Mouse (Mus musculus): Measurements from ENCODE around the gene Masp2. TPM values are rescaled to one million over a fixed set of nuclear protein-coding genes. Genes with fewer than 3 reads are reported as not detected.
A peak's percentile ranks its signal among the peaks of the same experiment; 100 is the strongest.

Masp2 gene
- polyA plus RNA-seq (2012; rRNA removed) = 0.25 TPM in 1 of 2 replicates, not detected in the other

GRCm38 (mm10) chr4:148602357-148603120, at the start of gene Masp2:
Gene Masp2 (plus strand): TSS chr4:148602554.
- H3K4me1 ChIP-seq (ENCODE audit: control insufficient read depth, insufficient read depth, low read length) = no peaks in the 10 kb centered on the region
- TF ChIP-seq POLR2A (IDR thresholded peaks at IDR 0.05; ENCODE audit: control insufficient read depth, low read depth, low read length) (no peak), CTCF (IDR thresholded peaks at IDR 0.05; ENCODE audit: control insufficient read depth, insufficient read depth, insufficient replicate concordance, low read depth, low read length) (no peak)
- H3K27ac ChIP-seq (ENCODE audit: control insufficient read depth, insufficient read depth, low read depth, low read length) = no peak within 1 kb of the TSS
- H3K27me3 ChIP-seq (ENCODE audit: control insufficient read depth, insufficient read depth, low read length) = no peaks in the 10 kb centered on the region
- H3K4me3 ChIP-seq (ENCODE audit: control insufficient read depth, low read depth, low read length) = no peak within 1 kb of the TSS
- no peaks in the 10 kb centered on the region for H3K36me3 ChIP-seq (ENCODE audit: control insufficient read depth, insufficient read depth, low read length)

DNA sequence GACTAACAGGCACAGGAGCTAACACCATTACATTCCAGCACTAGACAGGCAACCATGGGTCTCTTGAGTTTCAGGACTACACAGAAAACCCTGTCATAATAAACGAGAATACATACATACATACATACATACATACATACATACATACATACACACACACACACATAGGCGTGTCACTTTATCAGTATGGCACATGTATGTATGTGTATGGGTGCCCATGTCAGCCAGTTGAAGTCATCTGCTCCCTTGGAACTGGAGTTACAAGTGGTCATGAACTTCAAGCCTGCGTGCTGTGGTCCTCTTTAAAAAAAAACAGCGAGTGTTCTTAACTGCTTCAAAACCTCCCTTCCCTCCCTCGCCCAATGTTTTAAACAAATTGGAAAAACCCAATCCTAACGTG, 44.6 kb upstream of the Masp2 start:
- H3K36me3 ChIP-seq (ENCODE audit: control insufficient read depth, insufficient read depth, low read length) = peaks cover 3% of the 10 kb centered on the region
- H3K4me1 ChIP-seq (ENCODE audit: control insufficient read depth, insufficient read depth, low read length) = peaks cover 2% of the 10 kb centered on the region
- peak overlapping the region; percentile 100 for H3K4me3 ChIP-seq (ENCODE audit: control insufficient read depth, low read depth, low read length)
- H3K27ac ChIP-seq (ENCODE audit: control insufficient read depth, insufficient read depth, low read depth, low read length) = peak overlapping the region; percentile 94
- no peaks in the 10 kb centered on the region for H3K27me3 ChIP-seq (ENCODE audit: control insufficient read depth, insufficient read depth, low read length)
- TF ChIP-seq POLR2A (IDR thresholded peaks at IDR 0.05; ENCODE audit: control insufficient read depth, low read depth, low read length) (no peak), CTCF (IDR thresholded peaks at IDR 0.05; ENCODE audit: control insufficient read depth, insufficient read depth, insufficient replicate concordance, low read depth, low read length) (no peak)

DNA sequence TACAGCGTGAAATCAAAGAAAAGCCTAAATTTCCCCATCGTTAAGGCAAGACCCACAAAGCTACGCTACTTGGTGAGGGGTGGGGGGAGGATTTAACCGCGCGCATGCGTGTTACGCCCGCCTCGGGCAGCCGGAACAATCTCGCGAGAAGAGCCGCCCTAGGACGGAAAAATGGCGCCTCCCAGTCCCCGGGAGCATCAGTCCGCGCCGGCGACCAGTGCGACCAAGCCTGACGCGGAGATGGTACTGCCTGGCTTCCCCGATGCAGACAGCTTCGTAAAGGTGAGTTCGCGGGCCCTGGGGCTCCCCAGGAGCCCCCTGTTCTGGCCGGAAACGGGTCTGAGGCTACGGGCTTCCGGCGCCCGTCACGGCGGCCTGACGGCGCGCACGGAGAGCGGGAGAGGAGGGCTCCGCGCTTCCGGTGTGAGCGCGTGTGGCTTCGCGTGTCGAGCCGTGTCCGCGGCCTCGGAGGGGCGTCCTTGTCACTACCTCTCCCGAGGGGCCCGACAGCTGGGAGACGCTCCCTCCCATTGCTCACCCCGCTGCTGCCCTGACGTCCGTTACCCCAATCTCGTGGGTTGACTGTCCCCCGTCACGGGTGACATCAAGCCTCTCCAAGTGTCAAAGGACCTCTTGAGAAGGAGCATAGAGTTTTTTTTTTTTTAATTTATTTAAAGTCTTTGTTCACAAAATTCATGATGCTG, 43.9 kb upstream of the Masp2 start, which contains the start of gene Exosc10:
TSS of gene Exosc10 (plus strand) at position 133 of the 704 bp plus-strand sequence.
- Histone ChIP-seq H3K36me3 (ENCODE audit: control insufficient read depth, insufficient read depth, low read length) (peaks cover 4% of the 10 kb centered on the region), H3K4me1 (ENCODE audit: control insufficient read depth, insufficient read depth, low read length) (peaks cover 2% of the 10 kb centered on the region), H3K27me3 (ENCODE audit: control insufficient read depth, insufficient read depth, low read length) (no peaks in the 10 kb centered on the region), H3K4me3 (ENCODE audit: control insufficient read depth, low read depth, low read length) (peak within 1 kb of the TSS; percentile 100), H3K27ac (ENCODE audit: control insufficient read depth, insufficient read depth, low read depth, low read length) (peak within 1 kb of the TSS; percentile 94)
- TF ChIP-seq CTCF (IDR thresholded peaks at IDR 0.05; ENCODE audit: control insufficient read depth, insufficient read depth, insufficient replicate concordance, low read depth, low read length) = no peak
- TF ChIP-seq POLR2A (IDR thresholded peaks at IDR 0.05; ENCODE audit: control insufficient read depth, low read depth, low read length) = peak; percentile 68

DNA sequence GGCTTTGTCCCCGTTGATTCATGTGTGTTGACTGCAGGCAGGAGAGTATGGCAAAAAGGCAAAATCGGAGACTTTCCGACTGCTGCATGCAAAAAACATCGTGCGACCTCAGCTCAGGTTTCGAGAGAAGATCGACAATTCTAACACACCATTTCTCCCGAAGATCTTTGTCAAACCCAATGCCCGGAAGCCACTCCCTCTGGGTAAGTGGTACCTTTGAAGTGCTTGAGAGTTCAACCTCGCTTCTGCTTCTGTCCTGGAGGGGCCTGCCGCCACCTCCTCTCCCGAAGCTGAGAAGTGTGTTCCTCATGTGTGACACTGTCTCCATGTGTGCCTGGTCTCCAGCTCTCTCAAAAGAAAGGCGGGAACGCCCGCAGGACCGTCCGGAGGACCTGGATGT, 39.7 kb upstream of the Masp2 start:
- TF ChIP-seq POLR2A (IDR thresholded peaks at IDR 0.05; ENCODE audit: control insufficient read depth, low read depth, low read length) = no peak
- no peak for TF ChIP-seq CTCF (IDR thresholded peaks at IDR 0.05; ENCODE audit: control insufficient read depth, insufficient read depth, insufficient replicate concordance, low read depth, low read length)
- H3K4me3 ChIP-seq (ENCODE audit: control insufficient read depth, low read depth, low read length) = no peak overlapping the region
- no peaks in the 10 kb centered on the region; the same call in 1 of the 2 replicates for H3K4me1 ChIP-seq (ENCODE audit: control insufficient read depth, insufficient read depth, low read length)
- H3K27ac ChIP-seq (ENCODE audit: control insufficient read depth, insufficient read depth, low read depth, low read length) = no peak overlapping the region
- H3K27me3 ChIP-seq (ENCODE audit: control insufficient read depth, insufficient read depth, low read length) = no peaks in the 10 kb centered on the region
- peaks cover 10% of the 10 kb centered on the region for H3K36me3 ChIP-seq (ENCODE audit: control insufficient read depth, insufficient read depth, low read length)

GRCm38 (mm10) chr4:148563595-148563994, 38.8 kb upstream of the Masp2 start:
- H3K27me3 ChIP-seq (ENCODE audit: control insufficient read depth, insufficient read depth, low read length) = no peaks in the 10 kb centered on the region
- no peaks in the 10 kb centered on the region; the same call in 1 of the 2 replicates for H3K4me1 ChIP-seq (ENCODE audit: control insufficient read depth, insufficient read depth, low read length)
- no peak overlapping the region for H3K27ac ChIP-seq (ENCODE audit: control insufficient read depth, insufficient read depth, low read depth, low read length)
- H3K36me3 ChIP-seq (ENCODE audit: control insufficient read depth, insufficient read depth, low read length) = peaks cover 12% of the 10 kb centered on the region
- no peak for TF ChIP-seq POLR2A (IDR thresholded peaks at IDR 0.05; ENCODE audit: control insufficient read depth, low read depth, low read length)
- TF ChIP-seq CTCF (IDR thresholded peaks at IDR 0.05; ENCODE audit: control insufficient read depth, insufficient read depth, insufficient replicate concordance, low read depth, low read length) = no peak
- no peak overlapping the region for H3K4me3 ChIP-seq (ENCODE audit: control insufficient read depth, low read depth, low read length)

GRCm38 (mm10) chr4:148570138-148570537, 32.2 kb upstream of the Masp2 start:
- H3K36me3 ChIP-seq (ENCODE audit: control insufficient read depth, insufficient read depth, low read length) = peaks cover 6% of the 10 kb centered on the region; the same call in 1 of the 2 replicates
- H3K4me1 ChIP-seq (ENCODE audit: control insufficient read depth, insufficient read depth, low read length) = no peaks in the 10 kb centered on the region
- no peaks in the 10 kb centered on the region for H3K27me3 ChIP-seq (ENCODE audit: control insufficient read depth, insufficient read depth, low read length)
- H3K27ac ChIP-seq (ENCODE audit: control insufficient read depth, insufficient read depth, low read depth, low read length) = no peak overlapping the region
- H3K4me3 ChIP-seq (ENCODE audit: control insufficient read depth, low read depth, low read length) = no peak overlapping the region
- TF ChIP-seq POLR2A (IDR thresholded peaks at IDR 0.05; ENCODE audit: control insufficient read depth, low read depth, low read length) (no peak), CTCF (IDR thresholded peaks at IDR 0.05; ENCODE audit: control insufficient read depth, insufficient read depth, insufficient replicate concordance, low read depth, low read length) (no peak)

DNA sequence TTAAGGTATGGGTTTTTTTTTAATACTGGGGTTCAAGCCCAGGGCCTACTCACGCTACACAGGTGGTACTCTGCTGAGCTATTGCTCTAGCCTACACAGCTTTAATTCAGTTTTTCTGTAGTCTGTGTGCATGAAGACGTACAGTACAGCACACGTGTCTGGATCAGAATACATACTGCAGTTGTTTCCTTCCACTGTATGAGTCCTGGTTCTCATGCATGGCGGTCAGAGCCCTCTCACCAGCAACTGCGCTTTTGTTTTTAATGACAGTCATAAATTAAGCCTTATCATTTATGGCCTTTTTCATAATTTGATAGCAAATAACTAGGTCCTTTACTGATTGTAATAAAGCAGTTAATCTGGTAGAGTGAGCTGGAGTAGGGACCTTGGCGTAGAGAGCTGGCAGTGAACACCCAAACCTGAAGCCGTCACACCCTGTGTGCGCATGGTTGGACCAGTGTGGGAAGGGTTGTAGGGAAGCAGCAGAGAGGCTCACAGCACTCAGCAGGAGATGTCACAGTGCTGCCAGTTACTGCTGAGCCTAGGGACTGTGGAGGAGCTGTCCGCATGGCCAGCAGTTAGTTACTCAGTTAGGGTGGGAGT, 31.6 kb upstream of the Masp2 start:
- no peak overlapping the region for H3K4me3 ChIP-seq (ENCODE audit: control insufficient read depth, low read depth, low read length)
- no peaks in the 10 kb centered on the region for H3K27me3 ChIP-seq (ENCODE audit: control insufficient read depth, insufficient read depth, low read length)
- H3K27ac ChIP-seq (ENCODE audit: control insufficient read depth, insufficient read depth, low read depth, low read length) = no peak overlapping the region
- TF ChIP-seq POLR2A (IDR thresholded peaks at IDR 0.05; ENCODE audit: control insufficient read depth, low read depth, low read length) (no peak), CTCF (IDR thresholded peaks at IDR 0.05; ENCODE audit: control insufficient read depth, insufficient read depth, insufficient replicate concordance, low read depth, low read length) (no peak)
- peaks cover 5% of the 10 kb centered on the region; the same call in 1 of the 2 replicates for H3K36me3 ChIP-seq (ENCODE audit: control insufficient read depth, insufficient read depth, low read length)
- no peaks in the 10 kb centered on the region for H3K4me1 ChIP-seq (ENCODE audit: control insufficient read depth, insufficient read depth, low read length)
